Mouse (Mus musculus): Measurements from ENCODE around the gene Agr2. TPM values are rescaled to one million over a fixed set of nuclear protein-coding genes. Genes with fewer than 3 reads are reported as not detected.

Gene Agr2
- polyA plus RNA-seq, 1 experiment from 2014 or later, result not detected

DNA sequence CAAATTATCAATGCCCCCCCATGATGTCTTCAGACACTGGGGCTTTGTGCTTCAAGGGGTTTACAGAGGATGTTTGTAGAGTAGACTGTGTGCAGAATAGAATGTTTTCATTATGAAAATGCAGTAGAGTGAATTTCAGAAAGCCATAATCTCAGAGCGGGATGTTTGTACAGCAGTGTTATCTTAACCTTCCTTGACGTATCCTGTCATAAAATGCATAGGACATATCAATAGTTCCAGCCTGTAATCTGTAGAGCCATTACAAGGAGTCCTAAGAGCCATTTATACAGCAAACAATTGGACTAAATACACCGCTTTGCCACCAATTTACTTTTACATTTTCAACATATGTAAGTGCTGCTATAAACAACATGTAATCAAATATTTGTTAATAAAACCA lies 876 bp downstream of the Agr2 start:
- no peak overlapping the region for H3K4me2 ChIP-seq
- H3K36me3 ChIP-seq, result no peaks in the 10 kb centered on the region
- no peaks in the 10 kb centered on the region for H3K27me3 ChIP-seq
- H3K9ac ChIP-seq (replicated peaks), result no peak overlapping the region
- no peak overlapping the region for H3K27ac ChIP-seq
- no peak overlapping the region for H3K4me3 ChIP-seq (replicated peaks)
- ATAC-seq (ENCODE audit: insufficient number of reproducible peaks, insufficient read depth, low FRiP score, low TSS enrichment, low read depth), result no peak
- H3K4me1 ChIP-seq (replicated peaks), result peaks cover 8% of the 10 kb centered on the region; the same call in 1 of the 2 replicates
- WGBS, result 79% methylated on average over 3 of the region's 3 CpGs
- no peaks in the 10 kb centered on the region for H3K9me3 ChIP-seq

DNA sequence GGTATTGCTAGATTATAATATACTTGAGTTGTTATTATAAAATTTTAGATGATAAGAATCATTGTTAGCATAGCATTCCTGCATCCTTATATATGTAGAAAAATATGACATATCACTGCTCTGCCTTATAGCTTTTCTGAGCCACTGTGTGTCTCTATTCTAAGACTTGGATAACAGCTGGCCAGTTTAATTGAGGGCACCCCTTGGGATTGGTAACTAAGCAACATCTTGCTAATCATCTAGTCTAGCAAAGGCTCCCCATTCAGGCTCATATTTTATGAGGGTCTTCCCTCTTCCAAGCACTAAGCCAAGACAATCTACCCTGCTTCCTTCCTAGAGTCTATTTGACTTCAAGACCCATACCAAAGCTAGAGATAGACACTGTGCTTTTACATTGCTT lies 1.4 kb downstream of the Agr2 start:
- Histone ChIP-seq H3K27me3 (no peaks in the 10 kb centered on the region), H3K4me2 (no peak overlapping the region), H3K36me3 (no peaks in the 10 kb centered on the region), H3K27ac (no peak overlapping the region), H3K9me3 (no peaks in the 10 kb centered on the region), H3K9ac (replicated peaks) (no peak overlapping the region), H3K4me3 (replicated peaks) (no peak overlapping the region), H3K4me1 (replicated peaks) (peaks cover 8% of the 10 kb centered on the region; the same call in 1 of the 2 replicates)
- no peak for ATAC-seq (ENCODE audit: insufficient number of reproducible peaks, insufficient read depth, low FRiP score, low TSS enrichment, low read depth)

- H3K4me3 ChIP-seq (replicated peaks), result no peak overlapping the region
- H3K27me3 ChIP-seq, result no peaks in the 10 kb centered on the region
- ATAC-seq (ENCODE audit: insufficient number of reproducible peaks, insufficient read depth, low FRiP score, low TSS enrichment, low read depth), result no peak
- no peak overlapping the region for H3K27ac ChIP-seq
- H3K9ac ChIP-seq (replicated peaks), result no peak overlapping the region
- H3K4me1 ChIP-seq (replicated peaks), result peaks cover 8% of the 10 kb centered on the region; the same call in 1 of the 2 replicates
- H3K36me3 ChIP-seq, result no peaks in the 10 kb centered on the region
- WGBS, result 44% methylated on average over 5 of the region's 5 CpGs
- H3K4me2 ChIP-seq, result no peak overlapping the region
- H3K9me3 ChIP-seq, result no peaks in the 10 kb centered on the region
These were observed 3.1 kb downstream of the Agr2 start for GRCm38 (mm10) chr12:35995799-35996198.

- no peaks in the 10 kb centered on the region for H3K36me3 ChIP-seq
- no peak overlapping the region for H3K9ac ChIP-seq (replicated peaks)
- no peak overlapping the region for H3K4me3 ChIP-seq (replicated peaks)
- H3K4me1 ChIP-seq (replicated peaks), result no peaks in the 10 kb centered on the region
- H3K27ac ChIP-seq, result no peak overlapping the region
- H3K4me2 ChIP-seq, result no peak overlapping the region
- no peaks in the 10 kb centered on the region for H3K9me3 ChIP-seq
- 60% methylated on average over 4 of the region's 4 CpGs for WGBS
- H3K27me3 ChIP-seq, result no peaks in the 10 kb centered on the region
- ATAC-seq (ENCODE audit: insufficient number of reproducible peaks, insufficient read depth, low FRiP score, low TSS enrichment, low read depth), result no peak
These were observed 12.0 kb downstream of the Agr2 start for GRCm38 (mm10) chr12:36004714-36005113.

- H3K4me1 ChIP-seq (replicated peaks), result no peaks in the 10 kb centered on the region
- no peak overlapping the region for H3K9ac ChIP-seq (replicated peaks)
- H3K9me3 ChIP-seq, result no peaks in the 10 kb centered on the region
- no peak overlapping the region for H3K4me2 ChIP-seq
- H3K27me3 ChIP-seq, result no peaks in the 10 kb centered on the region
- no peak overlapping the region for H3K27ac ChIP-seq
- H3K4me3 ChIP-seq (replicated peaks), result no peak overlapping the region
- no peak for ATAC-seq (ENCODE audit: insufficient number of reproducible peaks, insufficient read depth, low FRiP score, low TSS enrichment, low read depth)
- no peaks in the 10 kb centered on the region for H3K36me3 ChIP-seq
- 82% methylated on average over 2 of the region's 2 CpGs for WGBS
These were observed 14.9 kb downstream of the Agr2 start for GRCm38 (mm10) chr12:36007581-36007980.

GRCm38 (mm10) chr12:36008364-36009047 lies 15.8 kb downstream of the Agr2 start:
- WGBS, result 73% methylated on average over 6 of the region's 6 CpGs
- H3K4me3 ChIP-seq (replicated peaks), result no peak overlapping the region
- H3K27ac ChIP-seq, result no peak overlapping the region
- ATAC-seq (ENCODE audit: insufficient number of reproducible peaks, insufficient read depth, low FRiP score, low TSS enrichment, low read depth), result no peak
- H3K36me3 ChIP-seq, result no peaks in the 10 kb centered on the region
- no peak overlapping the region for H3K9ac ChIP-seq (replicated peaks)
- no peaks in the 10 kb centered on the region for H3K4me1 ChIP-seq (replicated peaks)
- no peaks in the 10 kb centered on the region for H3K9me3 ChIP-seq
- no peaks in the 10 kb centered on the region for H3K27me3 ChIP-seq
- no peak overlapping the region for H3K4me2 ChIP-seq

GRCm38 (mm10) chr12:36013216-36013910 lies 20.7 kb downstream of the Agr2 start:
- Histone ChIP-seq H3K9me3 (no peaks in the 10 kb centered on the region), H3K27me3 (no peaks in the 10 kb centered on the region), H3K4me3 (replicated peaks) (no peak overlapping the region), H3K9ac (replicated peaks) (no peak overlapping the region), H3K4me1 (replicated peaks) (no peaks in the 10 kb centered on the region), H3K4me2 (no peak overlapping the region), H3K36me3 (0 out of 2 replicates have a peak, but pooled peaks cover 5% of the 10 kb centered on the region), H3K27ac (no peak overlapping the region)
- WGBS, result 55% methylated on average over 7 of the region's 7 CpGs
- no peak for ATAC-seq (ENCODE audit: insufficient number of reproducible peaks, insufficient read depth, low FRiP score, low TSS enrichment, low read depth)

GRCm38 (mm10) chr12:36017791-36018190 lies 25.1 kb downstream of the Agr2 start:
- Histone ChIP-seq H3K4me3 (replicated peaks) (no peak overlapping the region), H3K9me3 (no peaks in the 10 kb centered on the region), H3K27ac (no peak overlapping the region), H3K4me2 (no peak overlapping the region), H3K9ac (replicated peaks) (no peak overlapping the region), H3K36me3 (peaks cover 8% of the 10 kb centered on the region), H3K27me3 (no peaks in the 10 kb centered on the region), H3K4me1 (replicated peaks) (no peaks in the 10 kb centered on the region)
- ATAC-seq (ENCODE audit: insufficient number of reproducible peaks, insufficient read depth, low FRiP score, low TSS enrichment, low read depth), result no peak
- 75% methylated on average over 2 of the region's 2 CpGs for WGBS

DNA sequence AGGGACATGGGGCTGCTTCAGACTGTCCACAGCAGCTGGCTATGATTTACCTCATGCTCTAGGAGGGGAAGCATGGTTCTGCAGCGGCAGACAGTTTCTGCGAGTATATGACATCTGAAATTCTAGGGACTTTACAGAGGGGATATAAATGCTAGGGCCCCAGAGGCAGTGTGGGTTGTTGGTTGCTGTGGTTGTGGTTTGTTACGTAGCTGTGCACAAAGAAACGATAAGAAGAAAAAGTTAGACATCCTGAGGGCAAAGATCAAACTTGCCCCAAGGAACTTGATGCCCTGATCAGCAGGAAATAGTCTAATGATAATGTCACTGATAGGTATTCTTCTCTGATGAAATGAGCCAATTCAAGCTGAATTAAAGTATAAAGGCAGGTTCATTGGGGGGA lies 26.9 kb downstream of the Agr2 start:
- WGBS, result 89% methylated on average over 4 of the region's 4 CpGs
- no peak for ATAC-seq (ENCODE audit: insufficient number of reproducible peaks, insufficient read depth, low FRiP score, low TSS enrichment, low read depth)
- Histone ChIP-seq H3K9ac (replicated peaks) (no peak overlapping the region), H3K27ac (no peak overlapping the region), H3K4me3 (replicated peaks) (no peak overlapping the region), H3K36me3 (peaks cover 8% of the 10 kb centered on the region), H3K27me3 (no peaks in the 10 kb centered on the region), H3K4me1 (replicated peaks) (no peaks in the 10 kb centered on the region), H3K9me3 (no peaks in the 10 kb centered on the region), H3K4me2 (no peak overlapping the region)

GRCm38 (mm10) chr12:36020081-36020480 lies 27.4 kb downstream of the Agr2 start:
- WGBS, result 96% methylated on average over 3 of the region's 3 CpGs
- H3K27me3 ChIP-seq, result no peaks in the 10 kb centered on the region
- H3K36me3 ChIP-seq, result peaks cover 8% of the 10 kb centered on the region
- H3K9ac ChIP-seq (replicated peaks), result no peak overlapping the region
- no peak overlapping the region for H3K4me2 ChIP-seq
- H3K27ac ChIP-seq, result no peak overlapping the region
- H3K4me1 ChIP-seq (replicated peaks), result no peaks in the 10 kb centered on the region
- no peak overlapping the region for H3K4me3 ChIP-seq (replicated peaks)
- no peak for ATAC-seq (ENCODE audit: insufficient number of reproducible peaks, insufficient read depth, low FRiP score, low TSS enrichment, low read depth)
- H3K9me3 ChIP-seq, result no peaks in the 10 kb centered on the region

DNA sequence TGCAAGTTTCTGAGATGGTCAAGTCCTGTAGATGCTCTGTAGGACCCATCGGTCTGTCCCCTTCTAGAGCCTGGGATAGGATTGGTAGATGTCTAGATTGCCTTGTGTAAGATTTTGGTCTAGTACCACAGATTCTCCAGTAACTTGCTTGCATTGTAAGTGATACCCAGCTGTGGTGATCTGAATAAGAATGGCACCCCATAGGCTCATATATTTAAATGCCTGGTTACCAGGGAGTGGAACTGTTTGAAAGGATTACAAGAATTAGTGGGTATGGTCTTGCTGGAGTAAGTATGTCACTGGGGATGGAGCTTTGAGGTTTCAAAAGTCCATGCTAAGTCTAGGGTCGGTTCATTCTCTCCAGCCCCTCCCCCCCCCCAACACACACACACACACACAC lies 28.0 kb downstream of the Agr2 start:
- Histone ChIP-seq H3K9me3 (no peaks in the 10 kb centered on the region), H3K27ac (no peak overlapping the region), H3K9ac (replicated peaks) (no peak overlapping the region), H3K27me3 (no peaks in the 10 kb centered on the region), H3K4me1 (replicated peaks) (no peaks in the 10 kb centered on the region), H3K36me3 (peaks cover 7% of the 10 kb centered on the region), H3K4me3 (replicated peaks) (no peak overlapping the region), H3K4me2 (no peak overlapping the region)
- ATAC-seq (ENCODE audit: insufficient number of reproducible peaks, insufficient read depth, low FRiP score, low TSS enrichment, low read depth), result no peak
- 97% methylated on average over 2 of the region's 2 CpGs for WGBS

DNA sequence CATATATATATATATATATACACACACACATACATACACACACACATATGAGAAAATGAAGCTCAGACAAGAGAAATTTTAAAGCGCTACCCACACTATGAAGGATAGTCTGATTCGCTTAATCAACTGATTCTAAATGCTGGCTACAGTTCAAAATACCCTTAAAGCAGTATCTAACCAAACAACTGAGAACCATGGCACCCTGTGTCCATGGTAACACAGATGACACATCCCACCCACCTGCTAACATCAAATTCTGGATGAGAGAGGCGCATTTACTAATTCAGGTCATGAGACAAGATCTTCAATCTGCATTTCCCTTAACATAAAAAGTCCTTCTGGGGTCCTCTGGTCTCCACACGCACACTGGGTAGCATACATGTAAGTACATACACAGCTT lies 33.4 kb downstream of the Agr2 start:
- H3K4me2 ChIP-seq, result no peak overlapping the region
- H3K27me3 ChIP-seq, result no peaks in the 10 kb centered on the region
- 90% methylated on average over 4 of the region's 4 CpGs for WGBS

More for the DNA sequence above, 33.4 kb downstream of the Agr2 start:
- no peak overlapping the region for H3K9ac ChIP-seq (replicated peaks)
- no peaks in the 10 kb centered on the region for H3K9me3 ChIP-seq
- ATAC-seq (ENCODE audit: insufficient number of reproducible peaks, insufficient read depth, low FRiP score, low TSS enrichment, low read depth), result no peak
- H3K4me3 ChIP-seq (replicated peaks), result no peak overlapping the region
- H3K4me1 ChIP-seq (replicated peaks), result peaks cover 11% of the 10 kb centered on the region
- H3K36me3 ChIP-seq, result no peaks in the 10 kb centered on the region; the same call in 1 of the 2 replicates
- no peak overlapping the region for H3K27ac ChIP-seq

Data from limb, embryonic 12.5 days (tissue).